Mouse (Mus musculus) embryonic stem cell, embryonic (primary cell): Measurements from ENCODE around the gene Arhgef33.
"Not testable (repeated sequence)": the region's sequence is repeated elsewhere in the genome, so short reads cannot be mapped to it uniquely, and the experiment has no call there.

ENCODE experiments used
- CTCF ChIA-PET, 4 experiments: fragments of 300-600 bp in 2 of 4; fragments of 350-600 bp in 2 of 4; sonication (Branson Sonifier 250); formaldehyde crosslinking; loops; one replicate each; lab custom pipeline; 2022; ENCODE audit warnings: inconsistent platforms in 2 of 4; lab: Charles Lee
- POLR2A ChIA-PET, 4 experiments: fragments of 300-600 bp in 2 of 4; fragments of 350-600 bp in 2 of 4; sonication (Branson Sonifier 250); formaldehyde crosslinking; loops; one replicate each; lab custom pipeline; 2022; ENCODE audit warnings: antibody characterized with exemption in 4 of 4, inconsistent platforms in 1 of 4; lab: Charles Lee

Arhgef33 gene

GRCm38 (mm10) chr17:80307251-80307650 lies at the start of gene Arhgef33:
Gene Arhgef33 (plus strand): TSS chr17:80307407.
- POLR2A ChIA-PET: interaction anchor here (0.5 to 2.0 kb wide), 11 partner anchors 11 to 727 kb away, joined by 3 to 8 read pairs (median 4); partner anchors contain the start of genes Gemin6 (in 1 of the 4), Morn2 (in 1 of the 4), Sos1 (in 1 of the 4) and Srsf7 (in 1 of the 4)

DNA sequence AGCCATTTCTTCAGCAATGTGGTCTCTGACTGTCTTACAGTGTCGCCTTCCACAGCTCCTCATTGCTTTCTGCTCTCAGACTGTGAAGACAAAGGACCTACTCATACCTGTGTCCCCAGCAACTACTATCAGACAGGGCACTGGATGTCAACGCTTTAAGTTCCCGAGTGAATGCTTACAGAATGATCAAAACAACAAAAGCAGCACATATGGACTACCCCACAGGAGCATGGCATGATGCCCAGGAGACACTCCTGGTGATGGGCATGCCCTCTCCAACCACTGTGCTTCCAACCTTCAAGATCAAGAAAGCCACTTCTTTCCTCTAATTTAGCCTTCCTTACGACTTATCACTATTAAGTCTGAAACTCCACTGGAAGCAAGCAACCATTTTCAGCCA lies 40.1 kb upstream of the Arhgef33 start:
- POLR2A ChIA-PET: interaction anchor here in 1 of 4 experiments (0.7 kb wide), 1 partner anchor 298 kb away, joined by 3 read pairs; no protein-coding TSS in a partner anchor

More at GRCm38 (mm10) chr17:80307251-80307650, at the start of gene Arhgef33:
- CTCF ChIA-PET: interaction anchor here in 2 of 4 experiments (1.2 to 1.8 kb wide), 2 partner anchors 16 to 252 kb away, joined by 5 to 6 read pairs; partner anchors contain the start of genes Dhx57 (in 1 of the 2) and Morn2 (in 1 of the 2)

GRCm38 (mm10) chr17:80268151-80268550 lies 39.1 kb upstream of the Arhgef33 start:
- ChIA-PET CTCF (no interaction called here), POLR2A (interaction anchor here in 1 of 4 experiments (1.0 to 1.8 kb wide), 2 partner anchors 13 to 45 kb away, joined by 4 to 6 read pairs; partner anchors contain the start of gene Gemin6)

More for the DNA sequence above, 40.1 kb upstream of the Arhgef33 start:
- CTCF ChIA-PET: no interaction called here

DNA sequence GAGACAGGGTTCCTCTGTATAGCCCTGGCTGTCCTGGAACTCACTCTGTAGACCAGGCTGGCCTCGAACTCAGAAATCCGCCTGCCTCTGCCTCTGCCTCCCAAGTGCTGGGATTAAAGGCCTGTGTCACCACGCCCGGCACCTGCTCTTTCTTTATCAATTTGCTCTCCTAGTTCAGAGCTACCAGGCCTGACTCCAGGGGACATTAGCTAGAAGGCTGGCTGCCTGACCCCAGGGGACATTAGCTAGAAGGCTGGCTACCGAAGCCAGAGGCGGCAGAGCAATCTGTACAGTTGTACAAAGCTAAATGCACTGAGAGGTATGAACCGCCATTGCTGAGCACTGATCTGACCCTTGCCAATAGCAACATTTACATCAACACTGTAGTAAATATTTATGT lies 36.6 kb upstream of the Arhgef33 start:
- CTCF ChIA-PET: not testable (repeated sequence)
- POLR2A ChIA-PET: interaction anchor here in 3 of 4 experiments (1.2 to 5.7 kb wide), 9 partner anchors 9 to 64 kb away, joined by 4 to 64 read pairs (median 7); partner anchors contain the start of genes Dhx57 (in 2 of the 3), Morn2 (in 2 of the 3), Srsf7 (in 1 of the 3) and Ttc39d (in 1 of the 3)

DNA sequence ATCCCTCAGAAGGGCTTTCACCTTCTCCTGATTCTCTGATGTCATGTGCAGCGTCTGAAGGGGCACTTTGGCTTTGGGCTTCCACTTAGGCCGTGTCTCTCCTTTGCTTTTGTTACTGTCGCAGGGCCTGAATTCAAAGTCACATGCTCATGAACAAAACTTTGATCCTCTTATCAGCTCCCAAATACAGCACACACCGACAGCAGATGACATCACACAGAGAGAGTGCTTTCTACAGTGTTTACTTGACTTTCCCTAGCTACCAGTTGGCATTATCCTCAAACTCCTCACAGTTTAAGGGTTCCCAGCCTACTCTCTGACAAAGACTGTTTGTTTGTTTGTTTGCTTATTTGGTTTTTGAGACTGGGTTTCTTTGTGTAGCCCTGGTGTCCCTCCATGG lies 29.0 kb upstream of the Arhgef33 start:
- CTCF ChIA-PET: no interaction called here
- POLR2A ChIA-PET: interaction anchor here in 2 of 4 experiments (1.0 to 2.1 kb wide), 5 partner anchors 8 to 34 kb away, joined by 3 to 12 read pairs (median 4); partner anchors contain the start of genes Dhx57 (in 1 of the 2) and Morn2 (in 1 of the 2)

- ChIA-PET CTCF (no interaction called here), POLR2A (interaction anchor here in 2 of 4 experiments (0.5 to 2.7 kb wide), 5 partner anchors 10 to 187 kb away, joined by 3 to 17 read pairs (median 4); partner anchors contain the start of genes Dhx57 (in 1 of the 2) and Morn2 (in 1 of the 2))
These were observed 27.7 kb upstream of the Arhgef33 start for GRCm38 (mm10) chr17:80279340-80280070.

GRCm38 (mm10) chr17:80284446-80284845 lies 22.8 kb upstream of the Arhgef33 start:
- CTCF ChIA-PET: no interaction called here
- POLR2A ChIA-PET: interaction anchor here in 3 of 4 experiments (0.7 to 2.9 kb wide), 8 partner anchors 10 to 1059 kb away, joined by 3 to 16 read pairs (median 5); partner anchors contain the start of genes Gemin6 (in 1 of the 3), Srsf7 (in 1 of the 3) and Ttc39d (in 1 of the 3)

DNA sequence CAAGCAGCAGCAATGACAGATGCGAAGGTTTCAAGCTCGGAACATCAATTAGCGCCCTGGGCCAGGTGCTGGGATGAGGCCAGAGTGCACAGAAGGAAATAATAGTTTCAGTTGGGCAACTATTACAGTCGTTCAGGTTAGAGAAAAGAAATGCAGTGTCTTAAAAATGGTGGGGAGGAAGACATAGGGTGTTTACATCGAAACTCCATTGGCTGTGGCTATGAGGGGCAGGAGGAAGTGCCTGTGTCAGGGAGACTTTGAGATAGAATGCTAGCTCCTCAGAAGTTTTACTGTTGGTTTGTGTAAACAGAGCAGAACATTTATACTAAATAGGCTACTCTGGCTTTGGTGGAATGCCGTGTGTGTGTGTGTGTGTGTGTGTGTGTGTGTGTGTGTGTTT lies 19.2 kb upstream of the Arhgef33 start:
- ChIA-PET CTCF (interaction anchor here in 1 of 4 experiments (0.6 kb wide), 1 partner anchor 488 kb away, joined by 5 read pairs; no protein-coding TSS in a partner anchor), POLR2A (interaction anchor here in 3 of 4 experiments (0.9 to 5.2 kb wide), 5 partner anchors 33 to 81 kb away, joined by 3 to 56 read pairs (median 12); partner anchors contain the start of genes Srsf7 (in 1 of the 3) and Ttc39d (in 1 of the 3))

DNA sequence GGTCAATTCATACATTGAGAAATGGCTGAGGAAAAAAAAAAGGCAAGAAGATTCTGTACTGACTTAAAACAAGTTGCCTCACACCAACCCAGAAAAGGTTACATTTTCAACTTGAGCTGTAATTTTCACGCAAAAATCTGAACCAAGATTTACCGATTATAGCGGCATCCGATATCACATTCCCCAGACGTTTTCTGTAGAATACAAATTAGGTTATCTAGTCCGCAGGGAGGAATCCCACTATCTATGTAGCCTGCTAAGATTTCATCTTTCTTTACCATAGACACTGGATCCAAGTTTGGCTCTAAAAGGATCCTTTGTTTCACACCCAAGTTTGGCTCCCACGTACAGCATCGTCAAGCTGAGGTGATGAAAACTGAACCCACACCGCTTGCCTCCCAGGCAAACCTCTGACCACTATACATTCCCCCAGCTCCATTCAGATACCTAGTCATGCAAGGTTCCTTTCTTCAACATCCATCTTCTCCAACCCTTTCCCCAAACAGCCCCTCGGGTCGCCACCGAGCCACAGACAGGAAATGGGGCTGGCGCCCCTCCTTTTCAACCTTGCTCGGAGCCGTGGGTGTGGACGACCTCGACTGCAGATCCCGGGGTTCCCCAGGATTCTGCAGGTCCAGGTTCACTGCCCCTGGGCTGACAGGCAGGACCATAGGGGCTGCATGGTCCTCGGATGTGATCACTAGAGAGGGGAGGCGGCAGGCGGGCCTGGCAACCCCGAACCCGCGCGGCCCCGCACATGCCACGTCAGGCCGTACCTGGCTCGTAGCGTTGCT lies 17.7 kb upstream of the Arhgef33 start:
- POLR2A ChIA-PET: interaction anchor here (0.5 to 5.2 kb wide), 52 partner anchors 9 to 776 kb away, joined by 3 to 56 read pairs (median 4); partner anchors contain the start of genes Gemin6 (in 3 of the 4), Srsf7 (in 3 of the 4), Ttc39d (in 3 of the 4) and Gm10190 (in 2 of the 4)

DNA sequence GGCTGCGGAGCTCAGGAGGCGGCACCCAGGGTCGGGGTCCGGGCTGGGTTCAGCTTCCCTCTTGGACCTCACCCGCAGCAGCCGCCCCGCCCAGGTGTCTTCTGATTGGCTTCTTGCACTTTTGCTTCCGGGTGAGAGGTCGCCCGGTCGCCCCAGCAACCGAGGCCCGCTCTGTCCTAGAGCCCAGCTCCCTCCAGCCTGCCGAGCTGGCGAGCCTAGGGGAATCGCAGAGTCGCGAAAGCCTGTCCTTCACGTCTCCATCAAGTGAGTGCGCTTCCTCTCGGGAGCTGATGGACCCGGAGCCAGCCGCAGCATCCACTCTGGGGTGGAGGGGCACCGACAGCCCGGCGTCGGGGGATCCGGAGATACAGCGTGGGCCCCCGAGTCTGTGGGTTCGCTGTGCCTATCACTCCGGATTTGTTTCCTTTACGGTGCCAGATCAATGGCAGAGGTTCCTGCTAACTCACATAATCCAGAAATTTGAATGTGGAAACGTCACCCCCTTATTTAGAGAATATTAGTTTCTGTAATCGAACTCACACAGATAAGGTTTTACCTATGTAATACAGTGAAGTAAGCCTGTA lies 17.0 kb upstream of the Arhgef33 start, which contains the start of the genes Morn2 and Dhx57:
Morn2 (plus strand) TSS at position 130 of the 584 bp plus-strand sequence.
Dhx57 (minus strand) TSS at position 403 of the 584 bp plus-strand sequence.
- POLR2A ChIA-PET: interaction anchor here (0.5 to 5.2 kb wide), 54 partner anchors 8 to 775 kb away, joined by 3 to 56 read pairs (median 4); partner anchors contain the start of genes Gemin6 (in 3 of the 4), Gm10190 (in 3 of the 4), Srsf7 (in 3 of the 4) and Ttc39d (in 3 of the 4)
- CTCF ChIA-PET: interaction anchor here (0.6 to 2.2 kb wide), 17 partner anchors 17 to 274 kb away, joined by 3 to 11 read pairs (median 4); partner anchors contain the start of gene Arhgef33 (in 1 of the 4)

More for the DNA sequence above, 17.7 kb upstream of the Arhgef33 start:
- CTCF ChIA-PET: interaction anchor here (0.6 to 2.2 kb wide), 13 partner anchors 55 to 275 kb away, joined by 3 to 11 read pairs (median 4); no protein-coding TSS in a partner anchor

GRCm38 (mm10) chr17:80291148-80291547 lies 16.1 kb upstream of the Arhgef33 start:
- CTCF ChIA-PET: interaction anchor here (0.6 to 2.2 kb wide), 18 partner anchors 12 to 273 kb away, joined by 3 to 11 read pairs (median 4); partner anchors contain the start of gene Arhgef33 (in 1 of the 4)
- POLR2A ChIA-PET: interaction anchor here (0.6 to 5.2 kb wide), 23 partner anchors 17 to 269 kb away, joined by 3 to 56 read pairs (median 5); partner anchors contain the start of genes Gm10190 (in 2 of the 4), Srsf7 (in 2 of the 4), Ttc39d (in 2 of the 4) and Gemin6 (in 1 of the 4)

DNA sequence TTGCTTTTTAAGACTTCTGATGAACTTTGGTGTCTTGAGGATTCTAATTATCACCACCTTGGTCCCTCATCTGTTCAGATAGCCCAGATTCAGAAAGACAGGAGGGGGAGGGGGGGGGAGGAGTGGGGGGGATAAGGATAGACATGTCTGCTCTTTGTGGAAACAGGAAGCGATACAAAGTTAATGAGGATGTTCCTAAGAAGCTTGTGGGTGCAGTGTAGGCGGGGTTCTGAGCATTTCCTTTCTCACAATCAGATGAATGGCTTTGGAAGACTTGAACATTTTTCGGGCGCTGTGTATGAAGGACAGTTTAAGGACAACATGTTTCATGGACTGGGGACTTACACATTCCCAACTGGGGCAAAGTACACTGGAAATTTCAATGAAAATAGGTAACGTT lies 11.9 kb upstream of the Arhgef33 start:
- CTCF ChIA-PET: no interaction called here
- POLR2A ChIA-PET: interaction anchor here in 2 of 4 experiments (1.3 to 2.4 kb wide), 2 partner anchors 88 kb away, joined by 4 to 9 read pairs; partner anchors contain the start of genes Srsf7 (in 2 of the 2) and Ttc39d (in 2 of the 2)

DNA sequence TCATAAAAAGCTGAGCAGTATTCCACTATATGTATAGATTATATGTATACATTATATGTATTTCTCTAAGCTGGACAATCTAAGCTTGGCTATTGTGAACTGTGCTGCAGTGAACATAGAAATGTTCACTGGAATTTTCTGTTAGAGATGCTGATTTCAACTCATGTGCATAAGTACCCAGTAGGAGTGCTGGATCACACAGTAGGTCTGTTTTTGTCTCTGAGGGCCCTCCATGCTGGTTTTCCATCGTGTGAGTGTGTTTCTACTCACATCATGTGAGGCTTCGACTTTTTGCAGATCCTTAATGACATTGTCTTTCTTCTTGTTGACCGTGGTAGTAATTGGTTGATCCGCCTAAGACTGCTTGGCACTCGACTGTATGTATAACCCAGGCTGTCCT lies 8.4 kb upstream of the Arhgef33 start:
- POLR2A ChIA-PET: interaction anchor here in 2 of 4 experiments (0.5 to 3.5 kb wide), 3 partner anchors 9 to 69 kb away, joined by 4 to 14 read pairs (median 5); partner anchors contain the start of gene Morn2 (in 1 of the 2)
- CTCF ChIA-PET: no interaction called here

GRCm38 (mm10) chr17:80311761-80312160 lies 4.6 kb downstream of the Arhgef33 start:
- ChIA-PET CTCF (interaction anchor here in 1 of 4 experiments (0.7 kb wide), 1 partner anchor 242 kb away, joined by 3 read pairs; no protein-coding TSS in a partner anchor), POLR2A (interaction anchor here in 1 of 4 experiments (2.0 kb wide), 1 partner anchor 57 kb away, joined by 8 read pairs; no protein-coding TSS in a partner anchor)

GRCm38 (mm10) chr17:80312405-80312804 lies 5.2 kb downstream of the Arhgef33 start:
- POLR2A ChIA-PET: interaction anchor here in 1 of 4 experiments (0.8 to 2.0 kb wide), 3 partner anchors 34 to 105 kb away, joined by 3 to 8 read pairs (median 3); partner anchors contain the start of genes Srsf7 and Ttc39d

DNA sequence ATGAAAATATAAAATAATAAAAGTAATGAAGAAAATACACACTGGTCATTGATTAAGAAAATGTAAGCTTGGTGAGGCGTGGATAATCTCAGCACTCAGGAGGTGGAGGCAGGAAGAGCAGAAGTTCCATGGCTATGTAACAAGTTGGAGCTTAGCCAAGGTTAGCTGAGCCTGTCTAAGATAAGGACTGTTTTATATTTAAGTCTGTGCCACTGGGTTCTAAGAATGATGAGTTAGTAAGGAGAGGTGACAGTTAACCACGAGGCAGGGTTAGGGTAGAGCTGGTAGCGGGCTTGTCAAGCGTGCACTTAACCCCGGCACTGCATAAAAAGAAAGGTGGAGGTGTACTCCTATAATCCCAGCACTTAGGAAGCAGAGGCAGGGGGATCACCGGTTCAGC lies 15.0 kb downstream of the Arhgef33 start:
- ChIA-PET POLR2A (interaction anchor here in 2 of 4 experiments (1.4 to 3.2 kb wide), 2 partner anchors 32 to 222 kb away, joined by 3 to 11 read pairs; partner anchors contain the start of genes Dhx57 (in 1 of the 2) and Morn2 (in 1 of the 2)), CTCF (no interaction called here)

More at GRCm38 (mm10) chr17:80312405-80312804, 5.2 kb downstream of the Arhgef33 start:
- CTCF ChIA-PET: interaction anchor here in 1 of 4 experiments (0.7 kb wide), 1 partner anchor 241 kb away, joined by 3 read pairs; no protein-coding TSS in a partner anchor
